Mouse (Mus musculus): ENCODE data around the gene Sacs.

DNA sequence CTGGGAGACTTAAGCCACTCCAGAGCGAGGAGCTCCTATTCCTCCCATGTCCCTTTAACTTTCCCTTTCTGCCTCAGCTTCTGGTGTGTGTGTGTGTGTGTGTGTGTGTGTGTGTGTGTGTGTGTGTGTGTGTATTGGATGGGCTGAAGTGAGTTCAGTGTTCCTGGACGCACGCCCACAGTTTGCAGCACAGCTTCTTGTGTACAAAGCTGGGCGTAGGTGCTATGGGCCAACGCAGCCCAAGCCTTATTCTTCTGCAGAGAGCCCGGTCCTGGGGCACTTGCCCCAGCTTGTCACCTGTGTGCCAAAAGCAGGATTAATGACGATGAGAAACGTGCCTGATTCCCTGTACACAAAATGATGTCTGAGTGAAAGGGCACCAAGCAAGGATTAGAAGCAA, 31.9 kb upstream of the Sacs start:
- TF ChIP-seq CTCF (IDR thresholded peaks at IDR 0.05; ENCODE audit: extremely low read depth, insufficient read depth, insufficient read length, insufficient replicate concordance): no peak
- no peak for TF ChIP-seq POLR2A (IDR thresholded peaks at IDR 0.05; ENCODE audit: low read depth, low read length)

All from spleen, adult 2 months (tissue).